Mouse (Mus musculus): Measurements from ENCODE around the gene Immp2l. TPM values are rescaled to one million over a fixed set of nuclear protein-coding genes. Genes with fewer than 3 reads are reported as not detected.

Gene Immp2l
- polyA plus RNA-seq, 1 experiment from 2014 or later = 7.4 TPM

DNA sequence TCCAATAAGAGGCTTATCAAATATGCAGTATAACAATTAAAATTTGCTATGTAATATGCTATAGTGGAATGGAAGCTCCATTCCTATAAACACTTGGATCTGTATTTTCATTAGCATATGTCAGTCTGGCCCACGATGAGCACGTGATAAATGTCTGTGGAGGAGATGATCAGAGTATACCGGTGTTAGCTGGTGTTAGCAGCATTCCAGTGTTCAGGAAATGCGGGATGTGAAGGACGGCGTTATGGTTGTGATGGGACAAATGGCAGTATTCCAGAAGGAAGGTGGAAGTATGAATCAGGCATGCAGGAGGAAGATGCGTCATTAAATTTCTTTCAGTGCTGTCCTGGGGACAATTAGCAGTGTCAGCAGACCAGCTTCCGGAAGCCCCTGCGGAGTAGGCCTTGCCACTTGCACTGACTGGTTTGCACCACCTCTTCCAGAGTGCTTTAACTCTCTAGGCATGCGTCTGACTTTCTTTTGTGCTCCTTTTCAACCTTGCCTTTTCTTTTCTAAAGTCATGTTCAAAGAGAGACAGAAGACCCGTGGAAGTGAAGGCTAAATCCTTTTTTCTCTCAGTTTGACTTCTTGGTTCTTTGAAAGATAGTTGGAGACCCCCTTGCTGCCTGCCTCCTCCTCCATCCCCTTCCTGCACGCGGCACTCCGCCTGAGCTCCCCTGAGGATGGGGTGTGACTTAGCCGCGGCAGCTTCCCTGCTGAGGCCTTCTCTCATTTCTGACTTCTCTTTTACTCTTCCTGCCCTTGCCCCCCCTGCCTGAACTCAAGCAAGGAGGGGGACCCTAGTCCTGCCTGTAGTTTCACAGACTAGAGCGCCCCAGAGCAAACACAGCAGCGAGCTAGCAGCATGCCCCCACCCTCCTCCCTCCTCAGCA lies 541.9 kb downstream of the Immp2l start:
- WGBS = 19% methylated on average over 18 of the region's 18 CpGs
- H3K27ac ChIP-seq (ENCODE audit: low read depth, low read length) = 0 out of 2 replicates have a peak overlapping the region, but pooled peaks have one; percentile 19

GRCm38 (mm10) chr12:41566433-41566794 lies 542.5 kb downstream of the Immp2l start:
- Histone ChIP-seq H3K4me2 (replicated peaks; ENCODE audit: low read depth, low read length) (peak overlapping the region; percentile 32), H3K9ac (ENCODE audit: low read depth, low read length) (no peak overlapping the region), H3K27me3 (ENCODE audit: control insufficient read depth, insufficient read depth, low read length) (no peaks in the 10 kb centered on the region), H3K36me3 (ENCODE audit: control insufficient read depth, insufficient read depth, low read length) (no peaks in the 10 kb centered on the region), H3K4me1 (ENCODE audit: control insufficient read depth, insufficient read depth, low read length) (peaks cover 10% of the 10 kb centered on the region; the same call in 1 of the 2 replicates), H3K4me3 (ENCODE audit: low read length) (no peak overlapping the region), H3K27ac (ENCODE audit: low read depth, low read length) (no peak overlapping the region), H3K9me3 (ENCODE audit: control insufficient read depth, low read length) (no peaks in the 10 kb centered on the region)
- ATAC-seq (ENCODE audit: low FRiP score, low TSS enrichment) = no peak; the same call in 1 of the 2 replicates
- WGBS = 39% methylated on average over 1 of the region's 1 CpGs

More for the DNA sequence above, 541.9 kb downstream of the Immp2l start:
- peak; percentile 93 for ATAC-seq (ENCODE audit: low FRiP score, low TSS enrichment)
- Histone ChIP-seq H3K4me1 (ENCODE audit: control insufficient read depth, insufficient read depth, low read length) (peaks cover 10% of the 10 kb centered on the region; the same call in 1 of the 2 replicates), H3K27me3 (ENCODE audit: control insufficient read depth, insufficient read depth, low read length) (no peaks in the 10 kb centered on the region), H3K9ac (ENCODE audit: low read depth, low read length) (no peak overlapping the region), H3K36me3 (ENCODE audit: control insufficient read depth, insufficient read depth, low read length) (no peaks in the 10 kb centered on the region), H3K4me2 (replicated peaks; ENCODE audit: low read depth, low read length) (peak overlapping the region; percentile 32), H3K4me3 (ENCODE audit: low read length) (no peak overlapping the region), H3K9me3 (ENCODE audit: control insufficient read depth, low read length) (no peaks in the 10 kb centered on the region)

- H3K27ac ChIP-seq (ENCODE audit: low read depth, low read length) = no peak overlapping the region
- no peak overlapping the region for H3K4me2 ChIP-seq (replicated peaks; ENCODE audit: low read depth, low read length)
- H3K36me3 ChIP-seq (ENCODE audit: control insufficient read depth, insufficient read depth, low read length) = no peaks in the 10 kb centered on the region
- H3K9ac ChIP-seq (ENCODE audit: low read depth, low read length) = no peak overlapping the region
- 50% methylated on average over 3 of the region's 3 CpGs for WGBS
- no peaks in the 10 kb centered on the region for H3K9me3 ChIP-seq (ENCODE audit: control insufficient read depth, low read length)
- H3K4me3 ChIP-seq (ENCODE audit: low read length) = no peak overlapping the region
- no peaks in the 10 kb centered on the region for H3K27me3 ChIP-seq (ENCODE audit: control insufficient read depth, insufficient read depth, low read length)
- ATAC-seq (ENCODE audit: low FRiP score, low TSS enrichment) = no peak
- H3K4me1 ChIP-seq (ENCODE audit: control insufficient read depth, insufficient read depth, low read length) = no peaks in the 10 kb centered on the region
Observed at GRCm38 (mm10) chr12:41573754-41574153, 549.9 kb downstream of the Immp2l start.

DNA sequence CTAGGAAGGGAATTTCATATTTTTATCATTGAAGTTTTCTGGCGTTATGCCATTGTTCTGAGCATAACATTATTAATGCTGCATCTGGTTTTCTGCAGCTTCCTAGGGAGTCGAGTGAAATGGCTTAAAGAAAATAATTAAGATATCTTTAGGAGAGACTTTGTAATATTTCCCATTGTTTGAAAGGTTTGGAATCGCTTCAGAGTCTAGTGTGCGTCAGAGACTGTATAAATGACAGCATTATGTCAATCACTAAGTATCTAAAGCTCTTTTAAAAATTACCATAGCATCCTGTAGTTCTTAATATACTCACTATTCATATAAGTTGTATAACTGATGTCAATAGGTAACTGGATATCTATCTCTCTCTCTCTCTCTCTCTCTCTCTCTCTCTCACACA lies 551.3 kb downstream of the Immp2l start:
- Histone ChIP-seq H3K27ac (ENCODE audit: low read depth, low read length) (no peak overlapping the region), H3K4me1 (ENCODE audit: control insufficient read depth, insufficient read depth, low read length) (no peaks in the 10 kb centered on the region), H3K9ac (ENCODE audit: low read depth, low read length) (no peak overlapping the region), H3K36me3 (ENCODE audit: control insufficient read depth, insufficient read depth, low read length) (no peaks in the 10 kb centered on the region), H3K9me3 (ENCODE audit: control insufficient read depth, low read length) (no peaks in the 10 kb centered on the region), H3K4me2 (replicated peaks; ENCODE audit: low read depth, low read length) (no peak overlapping the region), H3K4me3 (ENCODE audit: low read length) (no peak overlapping the region), H3K27me3 (ENCODE audit: control insufficient read depth, insufficient read depth, low read length) (no peaks in the 10 kb centered on the region)
- ATAC-seq (ENCODE audit: low FRiP score, low TSS enrichment) = no peak
- 75% methylated on average over 4 of the region's 4 CpGs for whole genome bisulfite sequencing

DNA sequence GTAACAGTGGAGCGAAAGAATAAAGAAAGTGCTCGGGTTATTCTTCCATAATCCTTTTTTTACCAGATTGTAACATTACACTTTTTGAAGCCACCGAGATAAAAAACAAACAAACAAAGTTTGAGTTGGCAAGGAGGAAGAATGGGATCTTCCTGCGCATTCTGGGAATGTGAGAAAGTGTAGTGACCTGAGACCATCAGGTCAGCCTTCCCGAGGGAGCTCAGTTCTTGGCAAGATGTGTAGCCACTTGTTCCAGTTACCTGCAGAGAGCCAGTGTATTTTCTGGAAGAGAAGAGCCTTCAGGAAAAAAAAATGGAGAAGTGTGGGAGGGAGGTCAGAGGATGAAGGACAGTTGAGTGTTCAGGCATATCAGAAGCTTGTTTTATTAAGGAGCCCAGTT lies 569.5 kb downstream of the Immp2l start:
- H3K27me3 ChIP-seq (ENCODE audit: control insufficient read depth, insufficient read depth, low read length) = no peaks in the 10 kb centered on the region
- H3K36me3 ChIP-seq (ENCODE audit: control insufficient read depth, insufficient read depth, low read length) = no peaks in the 10 kb centered on the region
- WGBS = 57% methylated on average over 5 of the region's 5 CpGs
- H3K4me3 ChIP-seq (ENCODE audit: low read length) = no peak overlapping the region
- H3K4me2 ChIP-seq (replicated peaks; ENCODE audit: low read depth, low read length) = no peak overlapping the region
- H3K9me3 ChIP-seq (ENCODE audit: control insufficient read depth, low read length) = no peaks in the 10 kb centered on the region
- H3K27ac ChIP-seq (ENCODE audit: low read depth, low read length) = no peak overlapping the region
- ATAC-seq (ENCODE audit: low FRiP score, low TSS enrichment) = no peak
- no peaks in the 10 kb centered on the region for H3K4me1 ChIP-seq (ENCODE audit: control insufficient read depth, insufficient read depth, low read length)
- no peak overlapping the region for H3K9ac ChIP-seq (ENCODE audit: low read depth, low read length)

DNA sequence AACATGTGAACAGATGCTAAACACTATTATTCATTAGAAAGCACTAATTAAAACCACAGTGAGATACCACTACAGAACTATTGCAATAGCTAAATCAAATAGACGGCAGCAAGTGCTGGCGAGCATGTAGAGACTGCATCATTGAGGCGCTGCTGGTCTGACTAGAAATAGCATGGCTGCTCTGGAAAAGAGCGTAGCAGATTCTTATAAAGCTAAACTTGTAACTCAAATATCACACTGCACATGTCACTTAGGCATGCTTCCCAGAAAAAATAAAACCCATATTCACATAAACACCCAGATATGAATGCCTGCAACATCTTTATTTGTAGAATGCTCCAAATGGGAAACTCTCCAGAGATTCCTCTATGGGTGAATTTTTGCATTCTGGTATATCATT lies 570.1 kb downstream of the Immp2l start:
- H3K4me3 ChIP-seq (ENCODE audit: low read length) = no peak overlapping the region
- H3K36me3 ChIP-seq (ENCODE audit: control insufficient read depth, insufficient read depth, low read length) = no peaks in the 10 kb centered on the region
- no peaks in the 10 kb centered on the region for H3K27me3 ChIP-seq (ENCODE audit: control insufficient read depth, insufficient read depth, low read length)
- H3K9me3 ChIP-seq (ENCODE audit: control insufficient read depth, low read length) = no peaks in the 10 kb centered on the region
- no peaks in the 10 kb centered on the region for H3K4me1 ChIP-seq (ENCODE audit: control insufficient read depth, insufficient read depth, low read length)
- WGBS = 92% methylated on average over 4 of the region's 4 CpGs
- no peak overlapping the region for H3K4me2 ChIP-seq (replicated peaks; ENCODE audit: low read depth, low read length)
- no peak overlapping the region for H3K9ac ChIP-seq (ENCODE audit: low read depth, low read length)
- no peak for ATAC-seq (ENCODE audit: low FRiP score, low TSS enrichment)
- H3K27ac ChIP-seq (ENCODE audit: low read depth, low read length) = no peak overlapping the region

DNA sequence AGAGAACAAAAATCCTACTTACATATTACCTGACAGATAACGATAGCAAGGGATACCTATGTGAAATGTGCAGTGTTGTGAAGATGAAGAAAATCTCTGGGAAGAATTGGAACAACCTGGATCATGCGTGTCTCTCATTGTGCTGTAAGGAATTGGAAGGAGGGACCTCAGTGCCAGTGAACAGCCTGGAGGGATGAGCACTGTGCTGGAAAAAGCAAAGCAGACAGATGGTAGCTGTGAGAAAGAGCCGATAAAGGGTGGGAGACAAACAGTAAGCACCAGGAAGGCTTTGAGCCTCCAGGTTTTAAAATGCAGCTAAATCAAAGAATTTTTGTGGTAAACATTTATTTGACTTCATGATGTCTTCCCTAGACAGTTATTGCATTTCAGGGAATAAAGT lies 591.4 kb downstream of the Immp2l start:
- no peaks in the 10 kb centered on the region for H3K4me1 ChIP-seq (ENCODE audit: control insufficient read depth, insufficient read depth, low read length)
- no peak for ATAC-seq (ENCODE audit: low FRiP score, low TSS enrichment)
- WGBS = 83% methylated on average over 3 of the region's 3 CpGs

DNA sequence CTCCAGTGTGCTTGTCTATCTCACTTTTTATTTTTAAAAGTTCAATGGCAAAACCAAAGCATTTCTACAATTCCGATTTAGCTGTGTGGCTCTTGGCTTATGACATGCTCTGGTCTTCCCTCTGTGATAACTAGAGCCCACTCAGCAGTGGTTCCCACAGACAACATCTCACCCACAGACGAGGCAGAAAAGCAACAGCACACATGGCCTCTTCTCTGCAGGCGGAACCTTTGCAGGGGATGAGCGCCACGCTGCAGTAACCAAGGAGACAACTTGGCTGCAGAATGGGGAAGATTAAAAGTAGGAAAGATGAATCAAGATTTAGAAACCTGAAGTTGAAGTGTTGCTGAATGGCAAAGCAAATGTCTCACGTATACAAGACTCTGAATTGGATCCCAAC lies 597.5 kb downstream of the Immp2l start:
- Histone ChIP-seq H3K4me1 (ENCODE audit: control insufficient read depth, insufficient read depth, low read length) (no peaks in the 10 kb centered on the region), H3K9me3 (ENCODE audit: control insufficient read depth, low read length) (no peaks in the 10 kb centered on the region), H3K36me3 (ENCODE audit: control insufficient read depth, insufficient read depth, low read length) (no peaks in the 10 kb centered on the region), H3K4me2 (replicated peaks; ENCODE audit: low read depth, low read length) (no peak overlapping the region), H3K4me3 (ENCODE audit: low read length) (no peak overlapping the region), H3K9ac (ENCODE audit: low read depth, low read length) (no peak overlapping the region), H3K27ac (ENCODE audit: low read depth, low read length) (no peak overlapping the region), H3K27me3 (ENCODE audit: control insufficient read depth, insufficient read depth, low read length) (no peaks in the 10 kb centered on the region)
- 82% methylated on average over 6 of the region's 6 CpGs for WGBS
- ATAC-seq (ENCODE audit: low FRiP score, low TSS enrichment) = no peak

More for the DNA sequence above, 591.4 kb downstream of the Immp2l start:
- Histone ChIP-seq H3K27me3 (ENCODE audit: control insufficient read depth, insufficient read depth, low read length) (no peaks in the 10 kb centered on the region), H3K27ac (ENCODE audit: low read depth, low read length) (no peak overlapping the region), H3K9ac (ENCODE audit: low read depth, low read length) (no peak overlapping the region), H3K4me2 (replicated peaks; ENCODE audit: low read depth, low read length) (no peak overlapping the region), H3K36me3 (ENCODE audit: control insufficient read depth, insufficient read depth, low read length) (no peaks in the 10 kb centered on the region), H3K9me3 (ENCODE audit: control insufficient read depth, low read length) (no peaks in the 10 kb centered on the region), H3K4me3 (ENCODE audit: low read length) (no peak overlapping the region)

GRCm38 (mm10) chr12:41643262-41643661 lies 619.4 kb downstream of the Immp2l start:
- Histone ChIP-seq H3K36me3 (ENCODE audit: control insufficient read depth, insufficient read depth, low read length) (no peaks in the 10 kb centered on the region), H3K4me3 (ENCODE audit: low read length) (no peak overlapping the region), H3K9me3 (ENCODE audit: control insufficient read depth, low read length) (no peaks in the 10 kb centered on the region), H3K27ac (ENCODE audit: low read depth, low read length) (no peak overlapping the region), H3K27me3 (ENCODE audit: control insufficient read depth, insufficient read depth, low read length) (no peaks in the 10 kb centered on the region), H3K9ac (ENCODE audit: low read depth, low read length) (no peak overlapping the region), H3K4me1 (ENCODE audit: control insufficient read depth, insufficient read depth, low read length) (no peaks in the 10 kb centered on the region), H3K4me2 (replicated peaks; ENCODE audit: low read depth, low read length) (no peak overlapping the region)
- WGBS = 76% methylated on average over 4 of the region's 4 CpGs
- ATAC-seq (ENCODE audit: low FRiP score, low TSS enrichment) = no peak
